Mouse (Mus musculus) lung, embryonic 16.5 days (tissue): Measurements from ENCODE around the gene Zfp654. TPM values are rescaled to one million over a fixed set of nuclear protein-coding genes. Genes with fewer than 3 reads are reported as not detected.

ENCODE experiments used
- ATAC-seq: fragments of 200-750 bp; cut with Nextera tagmentation; 2 replicates; pipeline ENCODE4 v1.8.0; 2017; ENCODE audit warnings: low read depth, mild to moderate bottlenecking, moderate library complexity
- H3K27ac ChIP-seq: fragments of 300-500 bp; sonication (generic); 2 replicates; pipeline ENCODE4 v1.5.1; 2014; ENCODE audit warnings: mild to moderate bottlenecking, control low read depth, low read length
- H3K27me3 ChIP-seq: fragments of 300-500 bp; sonication (generic); 2 replicates; pipeline ENCODE4 v1.6.1; 2014; ENCODE audit warnings: low read depth, low read length, mixed read lengths; ENCODE audit not compliant: control insufficient read depth, insufficient read depth
- H3K36me3 ChIP-seq: fragments of 300-500 bp; sonication (generic); 2 replicates; pipeline ENCODE4 v1.6.1; 2014; ENCODE audit warnings: low read length; ENCODE audit not compliant: control insufficient read depth, insufficient read depth
- H3K4me1 ChIP-seq: fragments of 300-500 bp; sonication (generic); replicated peaks from 2 replicates; pipeline ENCODE4 v1.6.1; 2014; ENCODE audit warnings: low read length, mixed read lengths; ENCODE audit not compliant: control insufficient read depth, insufficient read depth
- H3K4me2 ChIP-seq: fragments of 300-500 bp; sonication (generic); 2 replicates; pipeline ENCODE4 v1.6.1; 2014; ENCODE audit warnings: low read depth, low read length, control low read depth
- H3K4me3 ChIP-seq: fragments of 300-500 bp; sonication (generic); 2 replicates; pipeline ENCODE4 v1.5.1; 2014; ENCODE audit warnings: mild to moderate bottlenecking, low read length, control low read depth
- H3K9ac ChIP-seq: fragments of 300-500 bp; sonication (generic); 2 replicates; pipeline ENCODE4 v1.6.1; 2014; ENCODE audit warnings: low read length, control low read depth
- H3K9me3 ChIP-seq: fragments of 300-500 bp; sonication (generic); 2 replicates; pipeline ENCODE4 v1.6.1; 2016; ENCODE audit warnings: low read length; ENCODE audit not compliant: control insufficient read depth
- WGBS: fragments of 180-500 bp; shearing (Covaris S2); extraction: QIAGEN DNeasy Blood & Tissue Kit; methylation state at CpG from one replicate; pipeline ENCODE4 v1.1.7; 2014; 5-methylcytosine and 5-hydroxymethylcytosine counted together
- polyA plus RNA-seq: library from polyadenylated mRNA; unstranded; fragments of >200 nt; fragmentation: Nextera tagmentation; extraction: Ambion mirVana; gene quantifications from 2 replicates; pipeline ENCODE4 v1.2.1, GENCODE M21; 2015

The Zfp654 gene
- polyA plus RNA-seq = 5.9 and 7.0 TPM in 2 replicates

GRCm38 (mm10) chr16:64851563-64852362 lies at the start of gene Zfp654, which contains the start of gene Cggbp1:
Zfp654 (minus strand) TSS chr16:64851652.
Cggbp1 (plus strand) TSS chr16:64851996.
- Histone ChIP-seq H3K9me3 (no peaks in the 10 kb centered on the region), H3K36me3 (peaks cover 14% of the 10 kb centered on the region), H3K27me3 (no peaks in the 10 kb centered on the region), H3K4me1 (peaks cover 10% of the 10 kb centered on the region), H3K9ac (peak within 1 kb of the TSS; percentile 97), H3K4me3 (peak within 1 kb of the TSS; percentile 98), H3K27ac (peak within 1 kb of the TSS; percentile 97), H3K4me2 (peak within 1 kb of the TSS; percentile 82)
- under 1% methylated on average over 75 of the region's 85 CpGs for WGBS
- ATAC-seq = peak; percentile 100

GRCm38 (mm10) chr16:64899084-64899483 lies 47.6 kb upstream of the Zfp654 start:
- H3K4me1 ChIP-seq = no peaks in the 10 kb centered on the region
- no peak for ATAC-seq
- H3K4me2 ChIP-seq = no peak overlapping the region
- H3K27ac ChIP-seq = no peak overlapping the region
- H3K27me3 ChIP-seq = no peaks in the 10 kb centered on the region
- H3K4me3 ChIP-seq = no peak overlapping the region
- WGBS = 66% methylated on average over 2 of the region's 2 CpGs
- H3K9ac ChIP-seq = no peak overlapping the region
- H3K36me3 ChIP-seq = no peaks in the 10 kb centered on the region
- no peaks in the 10 kb centered on the region for H3K9me3 ChIP-seq

- ATAC-seq = no peak
- 82% methylated on average over 3 of the region's 3 CpGs for WGBS
- no peak overlapping the region for H3K27ac ChIP-seq
Measured at GRCm38 (mm10) chr16:64889496-64889895, 38.0 kb upstream of the Zfp654 start.

DNA sequence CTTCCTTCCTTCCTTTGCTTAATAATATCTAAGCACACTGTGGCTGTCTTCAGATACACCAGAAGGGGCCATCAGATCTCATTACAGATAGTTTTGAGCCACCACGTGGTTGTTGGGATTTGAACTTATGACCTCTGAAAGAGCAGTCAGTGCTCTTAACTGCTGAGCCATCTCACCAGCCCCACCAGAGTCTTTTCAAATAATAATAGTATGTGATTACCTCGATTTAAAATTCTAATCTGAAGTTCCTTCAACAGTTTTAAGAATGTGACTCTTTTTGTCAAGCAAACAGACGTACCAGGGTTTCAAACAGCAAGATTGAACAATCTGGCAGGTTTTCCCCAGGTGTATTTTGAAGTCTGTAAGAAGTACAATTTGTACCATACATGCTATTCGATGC lies 34.1 kb upstream of the Zfp654 start:
- Histone ChIP-seq H3K27me3 (no peaks in the 10 kb centered on the region), H3K9ac (no peak overlapping the region), H3K36me3 (no peaks in the 10 kb centered on the region), H3K4me2 (no peak overlapping the region), H3K4me3 (no peak overlapping the region), H3K9me3 (peaks cover 7% of the 10 kb centered on the region; the same call in 1 of the 2 replicates), H3K27ac (no peak overlapping the region), H3K4me1 (peaks cover 6% of the 10 kb centered on the region)
- ATAC-seq = no peak
- 50% methylated on average over 4 of the region's 4 CpGs for WGBS

More at GRCm38 (mm10) chr16:64889496-64889895, 38.0 kb upstream of the Zfp654 start:
- Histone ChIP-seq H3K4me3 (no peak overlapping the region), H3K27me3 (no peaks in the 10 kb centered on the region), H3K36me3 (no peaks in the 10 kb centered on the region), H3K9me3 (peaks cover 7% of the 10 kb centered on the region; the same call in 1 of the 2 replicates), H3K4me1 (peaks cover 3% of the 10 kb centered on the region), H3K4me2 (no peak overlapping the region), H3K9ac (no peak overlapping the region)

GRCm38 (mm10) chr16:64885142-64885541 lies 33.7 kb upstream of the Zfp654 start:
- H3K9me3 ChIP-seq = peaks cover 7% of the 10 kb centered on the region; the same call in 1 of the 2 replicates
- H3K4me1 ChIP-seq = peaks cover 6% of the 10 kb centered on the region
- H3K27me3 ChIP-seq = no peaks in the 10 kb centered on the region
- no peak overlapping the region for H3K27ac ChIP-seq
- H3K9ac ChIP-seq = no peak overlapping the region
- no peaks in the 10 kb centered on the region for H3K36me3 ChIP-seq
- no peak for ATAC-seq
- no peak overlapping the region for H3K4me3 ChIP-seq
- no peak overlapping the region for H3K4me2 ChIP-seq
- 37% methylated on average over 3 of the region's 3 CpGs for WGBS

GRCm38 (mm10) chr16:64884420-64884838 lies 33.0 kb upstream of the Zfp654 start:
- Histone ChIP-seq H3K36me3 (no peaks in the 10 kb centered on the region), H3K9me3 (peaks cover 7% of the 10 kb centered on the region; the same call in 1 of the 2 replicates), H3K27me3 (no peaks in the 10 kb centered on the region), H3K4me3 (no peak overlapping the region), H3K9ac (no peak overlapping the region), H3K4me1 (peaks cover 6% of the 10 kb centered on the region), H3K4me2 (no peak overlapping the region), H3K27ac (no peak overlapping the region)
- peak; percentile 51; the same call in 1 of the 2 replicates for ATAC-seq
- 19% methylated on average over 3 of the region's 3 CpGs for WGBS

DNA sequence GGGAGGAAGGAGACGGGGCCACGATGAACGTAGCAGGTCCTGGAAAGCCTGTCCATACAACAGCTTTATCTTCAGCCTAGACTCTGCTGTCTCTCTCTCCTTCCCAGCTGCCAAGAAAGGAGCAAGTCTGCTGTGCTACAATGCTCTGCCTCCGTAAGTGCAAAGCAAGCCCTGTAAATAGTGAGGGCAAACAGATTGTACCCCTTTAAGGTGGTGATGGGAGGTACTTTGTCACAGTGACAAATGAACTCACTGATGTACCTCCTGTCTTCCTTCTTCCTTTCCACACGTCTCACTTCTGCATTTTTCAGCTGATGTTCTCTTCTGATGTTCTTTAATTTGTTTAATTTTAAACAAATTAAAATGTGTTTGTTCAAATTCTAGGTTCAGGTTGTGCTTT lies 32.4 kb upstream of the Zfp654 start:
- Histone ChIP-seq H3K9ac (no peak overlapping the region), H3K36me3 (no peaks in the 10 kb centered on the region), H3K4me2 (no peak overlapping the region), H3K4me1 (peaks cover 6% of the 10 kb centered on the region), H3K27me3 (no peaks in the 10 kb centered on the region), H3K4me3 (no peak overlapping the region), H3K27ac (no peak overlapping the region), H3K9me3 (peaks cover 5% of the 10 kb centered on the region; the same call in 1 of the 2 replicates)
- ATAC-seq = no peak
- 38% methylated on average over 5 of the region's 5 CpGs for WGBS

DNA sequence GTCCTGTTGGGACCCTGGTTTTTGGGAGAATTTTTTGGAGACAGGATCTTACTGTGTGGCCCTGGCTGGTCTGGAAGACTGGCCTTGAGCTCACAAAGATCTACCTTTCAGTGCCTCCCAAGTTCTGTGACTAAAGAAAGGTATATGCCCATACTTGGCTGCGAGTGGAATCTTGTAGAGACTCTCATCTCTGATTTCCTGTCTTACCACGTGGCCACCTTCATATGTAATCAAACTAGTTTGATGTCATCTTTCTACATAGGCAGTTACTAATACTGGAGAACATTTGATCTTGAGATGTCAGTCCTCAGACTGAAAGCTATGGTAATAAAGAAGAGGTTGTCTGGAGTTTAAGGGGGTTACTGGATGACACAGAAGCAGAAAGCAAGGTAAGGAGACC lies 30.0 kb upstream of the Zfp654 start:
- 74% methylated on average over 2 of the region's 2 CpGs for WGBS
- ATAC-seq = no peak

GRCm38 (mm10) chr16:64880986-64881385 lies 29.5 kb upstream of the Zfp654 start:
- WGBS = 78% methylated on average over 3 of the region's 3 CpGs
- no peak for ATAC-seq
- Histone ChIP-seq H3K27me3 (no peaks in the 10 kb centered on the region), H3K4me2 (no peak overlapping the region), H3K9ac (no peak overlapping the region), H3K9me3 (no peaks in the 10 kb centered on the region), H3K4me1 (peaks cover 9% of the 10 kb centered on the region), H3K36me3 (no peaks in the 10 kb centered on the region), H3K27ac (no peak overlapping the region), H3K4me3 (no peak overlapping the region)

More for the DNA sequence above, 30.0 kb upstream of the Zfp654 start:
- Histone ChIP-seq H3K4me3 (no peak overlapping the region), H3K36me3 (no peaks in the 10 kb centered on the region), H3K9ac (no peak overlapping the region), H3K4me1 (peaks cover 9% of the 10 kb centered on the region), H3K27ac (no peak overlapping the region), H3K27me3 (no peaks in the 10 kb centered on the region), H3K9me3 (no peaks in the 10 kb centered on the region), H3K4me2 (no peak overlapping the region)
